Mouse (Mus musculus): ENCODE results near the gene Gm4491. TPM values are rescaled to one million over a fixed set of nuclear protein-coding genes. Genes with fewer than 3 reads are reported as not detected.

Gene Gm4491
- total RNA-seq (2021) = under 1 TPM; 0.50 to 0.62 TPM

DNA sequence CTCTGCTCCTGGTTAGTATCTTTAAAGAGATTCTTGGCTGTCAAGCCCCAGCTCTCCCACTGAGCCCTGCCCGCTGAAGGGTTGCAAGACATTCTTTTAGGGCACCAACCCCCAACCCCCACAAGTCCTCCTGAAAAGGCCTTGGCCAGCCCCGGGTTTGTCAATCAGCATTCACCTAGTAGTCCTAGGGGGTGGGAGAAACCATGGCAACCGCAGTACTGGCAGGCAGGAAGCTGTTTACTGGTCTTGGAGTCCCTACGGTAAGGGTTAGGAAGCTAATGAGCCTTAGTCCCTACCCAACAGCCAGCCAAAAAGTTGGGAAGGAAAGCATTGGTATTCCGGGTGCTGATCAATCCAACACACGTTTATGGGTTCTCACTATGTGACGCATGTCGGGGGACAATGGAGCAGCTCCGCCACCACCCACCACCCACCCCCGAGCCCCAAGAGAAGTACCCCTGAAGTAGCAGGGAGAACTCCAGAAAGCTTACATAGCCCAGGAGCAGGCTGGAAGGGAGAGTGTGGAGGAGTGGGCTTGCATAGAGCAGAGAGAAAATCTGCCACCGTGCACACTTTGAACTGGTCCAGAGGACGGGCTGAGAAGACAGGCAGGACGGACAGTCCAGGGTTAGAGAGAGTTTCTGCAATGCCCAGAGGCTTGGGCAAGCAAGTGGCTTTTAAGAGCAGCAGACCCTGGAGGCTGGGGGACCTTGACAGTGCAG is at the start of gene Gm4491:
Gene Gm4491, minus strand, starts transcription at position 61 of the 722 bp plus-strand sequence.
- intact Hi-C loops (cut with DNase I) = loop anchor here (2.0 kb wide), 1 partner anchor 17 kb away; the partner anchor contains the start of gene Gjb6
- peak; percentile 51 to 73 for DNase-seq (ENCODE audit: low spot score in 2 of 2)

DNA sequence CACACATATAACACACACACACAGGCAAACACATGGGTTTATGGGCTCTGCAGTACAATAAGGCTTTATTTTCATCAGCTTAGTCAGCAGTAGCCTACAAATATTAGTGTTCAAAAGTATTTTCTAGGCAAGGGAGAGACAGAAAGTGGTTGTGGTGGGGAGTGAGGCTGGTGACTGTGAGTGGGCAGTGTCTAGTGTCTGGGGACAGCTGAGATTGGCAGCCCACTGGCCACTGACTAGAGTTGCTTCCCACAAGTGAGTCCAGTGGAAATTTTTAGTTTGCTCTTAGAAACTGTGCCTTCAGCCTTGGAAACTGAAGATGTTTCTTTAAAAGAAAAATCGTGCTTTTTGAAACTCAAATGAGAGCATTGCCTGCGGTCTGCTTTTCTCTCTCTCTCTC is 46.1 kb upstream of the Gm4491 start:
- intact Hi-C loops (cut with DNase I) = no loop called here
- peak in 1 of 2 experiments; percentile 39 for DNase-seq (ENCODE audit: low spot score in 2 of 2)

DNA sequence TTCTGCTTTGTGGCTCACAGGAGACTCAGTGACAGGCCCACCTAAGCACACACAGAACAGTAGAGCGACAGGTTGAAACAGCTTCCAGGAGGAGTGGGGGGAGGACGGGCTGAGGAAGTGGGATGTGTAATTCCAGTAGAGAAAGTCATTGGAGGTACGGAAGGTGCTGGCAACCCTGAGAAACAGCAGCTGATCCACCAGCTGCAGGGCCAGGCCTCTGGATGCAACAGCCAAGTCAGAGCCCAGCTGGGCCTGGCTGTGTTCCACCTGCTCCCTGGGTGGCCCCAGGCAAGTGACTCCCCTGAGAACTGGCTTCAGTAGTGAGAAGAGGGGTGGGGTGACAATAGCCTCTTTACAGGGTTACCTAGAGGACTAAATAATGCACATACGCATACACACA is 45.5 kb upstream of the Gm4491 start:
- intact Hi-C loops (cut with DNase I) = no loop called here
- DNase-seq (ENCODE audit: low spot score in 2 of 2) = peak in 1 of 2 experiments; percentile 31

DNA sequence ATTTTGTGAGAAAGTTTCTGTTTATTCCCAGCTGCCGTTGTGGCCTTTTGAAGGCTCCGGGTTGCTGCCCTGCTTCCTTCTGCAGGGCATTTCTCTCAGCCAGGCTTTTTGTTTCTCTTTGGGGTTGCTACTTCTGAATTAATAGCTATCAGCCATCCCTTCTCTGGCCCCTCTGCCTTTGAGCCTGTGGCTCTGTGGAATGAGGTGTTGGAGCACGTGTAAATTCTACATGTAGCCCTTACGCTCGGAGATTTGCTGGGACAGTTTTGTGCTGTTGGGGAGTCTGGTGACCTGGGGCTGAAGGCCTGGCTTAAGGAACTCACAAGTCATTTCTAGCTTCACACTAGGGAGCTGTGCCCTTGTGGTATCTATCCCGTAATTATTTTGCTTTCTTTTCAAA is 39.2 kb upstream of the Gm4491 start:
- intact Hi-C loops (cut with DNase I) = no loop called here
- no peak for DNase-seq (ENCODE audit: low spot score in 2 of 2)

DNA sequence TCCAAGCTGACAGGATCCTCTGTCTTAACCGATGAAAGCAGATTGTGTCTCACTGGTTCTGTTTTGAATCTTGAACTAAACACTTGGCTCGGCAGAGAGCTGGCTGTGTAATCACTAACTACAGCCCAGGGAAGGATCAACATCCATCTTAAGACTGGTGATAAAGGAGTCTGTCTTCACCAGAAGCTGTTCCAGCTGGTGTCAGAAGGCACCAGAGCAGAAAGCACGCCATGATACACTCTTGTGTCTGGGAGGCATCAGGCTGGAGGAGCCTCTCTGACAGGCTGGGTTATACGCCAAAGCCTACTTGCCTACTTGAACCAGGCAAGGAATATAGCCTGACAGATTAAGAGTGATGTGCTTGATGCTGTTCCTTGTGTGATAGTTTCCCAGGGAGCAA is 30.1 kb upstream of the Gm4491 start:
- intact Hi-C loops (cut with DNase I) = loop anchor here (5.0 kb wide), 1 partner anchor 77 kb away; no protein-coding TSS in a partner anchor

DNA sequence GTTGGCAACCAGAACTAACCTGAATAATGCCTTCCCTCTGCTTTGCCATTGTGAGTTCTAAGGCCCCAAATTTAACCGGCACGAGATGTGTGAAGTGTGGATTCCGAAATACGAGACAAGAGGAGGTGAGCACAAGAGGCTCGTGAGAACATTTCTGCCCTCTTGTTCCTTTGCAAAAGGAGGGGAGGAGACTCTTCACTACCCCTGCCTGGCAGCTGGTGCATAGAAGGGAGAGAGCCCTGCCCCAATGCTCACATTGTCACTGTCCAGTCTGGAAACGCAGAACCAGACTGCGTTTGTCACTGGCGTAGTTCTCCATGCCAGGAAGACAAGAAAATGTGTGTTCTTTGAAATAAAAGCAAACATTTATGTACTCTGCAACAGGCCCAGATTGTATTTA is 19.6 kb upstream of the Gm4491 start:
- intact Hi-C loops (cut with DNase I) = no loop called here

More for the DNA sequence above, 30.1 kb upstream of the Gm4491 start:
- DNase-seq (ENCODE audit: low spot score in 2 of 2) = no peak

DNA sequence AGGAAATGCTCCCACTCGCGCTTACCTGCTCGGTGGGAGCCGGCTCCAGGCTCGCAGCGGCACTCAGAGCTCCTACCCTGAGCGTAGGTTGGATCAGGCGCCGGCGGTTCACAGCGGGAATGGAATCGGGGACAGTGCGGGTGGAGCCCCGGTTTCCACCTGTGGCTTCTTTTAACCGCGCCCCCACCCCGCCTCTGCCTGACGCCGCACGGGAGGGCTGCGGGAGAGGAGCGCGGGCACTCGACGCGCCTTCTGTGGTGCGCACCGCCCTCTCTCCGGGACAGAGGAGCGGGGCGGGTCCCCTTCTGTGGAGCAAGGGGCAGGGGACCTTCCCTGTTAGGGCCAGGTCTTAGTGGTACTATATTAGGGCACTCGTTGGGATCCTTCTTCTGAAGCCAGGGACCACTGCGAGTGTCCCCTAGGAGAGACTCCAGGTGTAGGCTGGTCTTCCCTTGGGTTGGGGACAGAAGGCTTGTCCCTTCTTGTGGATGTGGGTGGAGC is 17.5 kb upstream of the Gm4491 start, which contains the start of gene Gjb6:
Gene Gjb6, minus strand, starts transcription at position 451 of the 501 bp plus-strand sequence.
- DNase-seq (ENCODE audit: low spot score in 2 of 2) = peak; percentile 12 to 22
- intact Hi-C loops (cut with DNase I) = loop anchor here (2.0 kb wide), 1 partner anchor 18 kb away; the partner anchor contains the start of gene Gm4491

More for the DNA sequence above, 19.6 kb upstream of the Gm4491 start:
- no peak for DNase-seq (ENCODE audit: low spot score in 2 of 2)

DNA sequence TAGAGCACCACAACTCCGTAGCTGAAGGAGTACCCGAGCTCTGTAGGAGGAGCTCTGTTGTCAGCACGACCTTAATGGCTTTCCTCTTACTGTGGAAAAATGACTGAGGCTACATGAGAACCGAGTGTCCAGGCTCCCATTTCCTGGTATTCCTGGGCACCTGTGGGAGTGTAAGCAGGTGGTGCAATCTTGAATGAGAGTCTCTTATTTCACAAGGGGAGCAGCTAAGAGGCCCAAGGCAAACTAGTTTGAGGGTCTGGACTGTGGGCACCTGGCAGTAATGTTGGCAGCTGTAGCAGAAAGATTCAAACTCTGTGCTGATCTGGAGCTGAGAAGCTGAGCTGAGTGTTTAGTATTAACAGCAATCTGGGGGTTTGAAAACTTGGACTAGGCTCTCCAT is 11.7 kb upstream of the Gm4491 start:
- intact Hi-C loops (cut with DNase I) = no loop called here
- no peak for DNase-seq (ENCODE audit: low spot score in 2 of 2)

DNA sequence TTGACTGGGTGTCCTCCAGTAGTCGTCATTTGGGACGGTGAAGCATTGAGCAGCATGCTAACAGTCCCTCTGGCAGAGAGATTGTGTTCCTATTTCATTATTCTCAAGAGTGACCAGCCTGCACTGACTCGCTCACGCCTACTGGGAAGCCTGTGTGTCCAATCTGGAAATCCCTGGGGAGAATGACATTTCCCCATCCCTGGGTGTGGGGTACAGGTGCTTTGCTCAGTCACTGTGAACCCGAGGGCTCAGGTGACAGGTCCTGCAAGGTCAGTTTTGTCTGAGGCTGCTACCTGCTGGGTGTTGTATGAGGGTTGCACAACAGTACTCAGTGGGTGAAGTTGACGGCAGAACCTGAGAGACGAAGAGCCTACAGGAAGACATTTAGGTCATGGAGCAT is 6.6 kb upstream of the Gm4491 start:
- intact Hi-C loops (cut with DNase I) = no loop called here
- DNase-seq (ENCODE audit: low spot score in 2 of 2) = no peak

DNA sequence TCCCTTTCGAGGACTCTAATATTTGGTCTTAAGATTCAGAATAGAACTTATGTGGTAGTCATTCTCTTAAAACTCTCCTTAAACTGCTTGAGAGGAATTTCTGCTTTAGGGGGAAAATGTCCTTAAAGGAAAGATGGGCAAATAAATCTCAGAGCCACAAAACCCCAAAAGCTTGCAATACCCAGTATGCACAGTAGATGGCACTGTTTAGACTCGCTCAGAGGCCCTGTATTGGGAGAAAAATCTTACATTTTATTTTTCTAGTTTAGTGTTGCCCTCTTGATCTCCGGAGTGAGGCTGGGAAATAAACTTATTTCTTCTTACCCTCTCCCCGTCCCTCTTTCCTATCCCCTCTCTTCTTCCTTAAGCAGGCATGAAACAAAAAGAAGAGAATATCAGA is 6.5 kb downstream of the Gm4491 start:
- intact Hi-C loops (cut with DNase I) = loop anchor here (1.0 to 5.0 kb wide), 2 partner anchors 253 to 298 kb away; no protein-coding TSS in a partner anchor
- DNase-seq (ENCODE audit: low spot score in 2 of 2) = peak; percentile 42 to 55

DNA sequence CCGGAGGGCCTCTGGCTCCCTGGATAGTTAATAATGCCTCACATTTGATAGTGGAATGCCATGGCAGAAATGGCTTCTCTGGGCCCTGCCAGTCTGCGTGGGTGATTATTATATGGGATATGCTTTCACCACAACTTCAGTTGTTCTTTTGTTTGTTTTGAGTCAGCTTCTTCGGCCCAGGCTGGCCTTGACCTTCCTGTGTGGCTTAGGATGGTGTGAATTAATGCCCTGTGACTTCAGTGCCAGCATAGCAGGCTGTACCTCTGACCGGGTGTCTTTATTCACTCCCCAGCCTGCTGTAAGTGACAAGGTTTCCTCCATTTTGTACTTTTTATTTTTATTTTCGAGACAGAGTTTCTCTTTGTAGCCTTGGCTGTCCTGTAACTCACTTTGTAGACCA is 7.8 kb downstream of the Gm4491 start:
- no peak for DNase-seq (ENCODE audit: low spot score in 2 of 2)
- intact Hi-C loops (cut with DNase I) = loop anchor here (5.0 kb wide), 1 partner anchor 299 kb away; no protein-coding TSS in a partner anchor

DNA sequence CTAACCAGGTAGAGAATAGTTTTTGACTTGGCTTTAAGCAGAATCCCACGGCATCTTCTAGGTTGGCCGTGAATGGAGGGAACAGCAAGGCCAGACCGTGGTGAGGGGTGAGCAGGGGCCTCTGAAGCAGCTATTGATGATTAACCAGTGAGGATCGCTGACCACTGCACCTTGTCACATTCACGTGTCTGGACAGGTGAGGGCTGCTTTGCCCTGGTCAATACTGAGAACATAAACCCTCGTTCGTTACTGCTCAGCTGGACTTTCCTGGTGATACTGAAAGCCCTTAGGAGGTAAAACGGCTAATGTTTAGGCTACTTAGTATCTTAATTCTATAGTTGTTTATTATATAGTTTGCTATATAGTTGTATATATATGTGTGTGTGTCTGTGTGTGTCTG is 8.6 kb downstream of the Gm4491 start:
- intact Hi-C loops (cut with DNase I) = loop anchor here (5.0 kb wide), 1 partner anchor 300 kb away; no protein-coding TSS in a partner anchor
- no peak for DNase-seq (ENCODE audit: low spot score in 2 of 2)

DNA sequence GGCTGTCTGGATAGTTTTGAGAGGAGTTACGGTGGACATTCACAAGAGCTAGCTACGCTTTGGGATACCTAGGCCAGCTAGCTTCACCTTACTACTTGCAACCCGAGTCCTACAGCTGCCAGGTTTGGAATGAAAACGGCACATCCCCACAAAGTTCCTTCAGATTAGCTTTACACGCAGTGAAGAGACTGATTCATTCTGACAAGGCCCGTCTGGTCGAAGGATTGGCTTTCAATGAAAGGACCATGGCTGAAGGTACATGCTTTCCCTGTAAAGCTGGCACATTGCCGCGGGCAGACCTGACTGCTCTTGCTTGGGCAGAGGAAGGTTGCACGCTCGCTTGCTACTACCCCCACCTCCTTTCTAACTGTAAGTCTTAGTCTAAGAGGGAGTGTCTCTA is 10.0 kb downstream of the Gm4491 start:
- intact Hi-C loops (cut with DNase I) = loop anchor here (5.0 kb wide), 1 partner anchor 302 kb away; no protein-coding TSS in a partner anchor
- DNase-seq (ENCODE audit: low spot score in 2 of 2) = no peak

DNA sequence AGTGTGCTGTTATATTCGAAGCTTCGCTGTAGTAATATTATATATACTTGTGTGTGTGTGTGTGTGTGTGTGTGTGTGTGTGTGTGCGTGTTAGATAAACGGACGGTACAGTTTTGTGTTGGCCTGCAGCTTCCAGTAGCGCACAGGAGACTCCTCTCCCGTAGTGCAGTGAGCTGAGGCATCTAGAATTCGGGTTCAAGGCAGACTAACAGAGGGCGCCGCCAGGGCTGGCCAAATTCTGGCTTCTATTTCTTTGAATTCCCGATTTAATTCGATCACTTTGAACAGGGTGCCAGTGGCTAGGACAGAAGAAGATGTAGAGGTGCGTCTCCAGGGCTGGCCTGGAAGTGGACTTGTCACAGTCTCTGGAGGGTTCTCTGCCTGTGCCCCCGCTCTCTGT is 10.6 kb downstream of the Gm4491 start:
- intact Hi-C loops (cut with DNase I) = loop anchor here (5.0 kb wide), 1 partner anchor 302 kb away; no protein-coding TSS in a partner anchor

DNA sequence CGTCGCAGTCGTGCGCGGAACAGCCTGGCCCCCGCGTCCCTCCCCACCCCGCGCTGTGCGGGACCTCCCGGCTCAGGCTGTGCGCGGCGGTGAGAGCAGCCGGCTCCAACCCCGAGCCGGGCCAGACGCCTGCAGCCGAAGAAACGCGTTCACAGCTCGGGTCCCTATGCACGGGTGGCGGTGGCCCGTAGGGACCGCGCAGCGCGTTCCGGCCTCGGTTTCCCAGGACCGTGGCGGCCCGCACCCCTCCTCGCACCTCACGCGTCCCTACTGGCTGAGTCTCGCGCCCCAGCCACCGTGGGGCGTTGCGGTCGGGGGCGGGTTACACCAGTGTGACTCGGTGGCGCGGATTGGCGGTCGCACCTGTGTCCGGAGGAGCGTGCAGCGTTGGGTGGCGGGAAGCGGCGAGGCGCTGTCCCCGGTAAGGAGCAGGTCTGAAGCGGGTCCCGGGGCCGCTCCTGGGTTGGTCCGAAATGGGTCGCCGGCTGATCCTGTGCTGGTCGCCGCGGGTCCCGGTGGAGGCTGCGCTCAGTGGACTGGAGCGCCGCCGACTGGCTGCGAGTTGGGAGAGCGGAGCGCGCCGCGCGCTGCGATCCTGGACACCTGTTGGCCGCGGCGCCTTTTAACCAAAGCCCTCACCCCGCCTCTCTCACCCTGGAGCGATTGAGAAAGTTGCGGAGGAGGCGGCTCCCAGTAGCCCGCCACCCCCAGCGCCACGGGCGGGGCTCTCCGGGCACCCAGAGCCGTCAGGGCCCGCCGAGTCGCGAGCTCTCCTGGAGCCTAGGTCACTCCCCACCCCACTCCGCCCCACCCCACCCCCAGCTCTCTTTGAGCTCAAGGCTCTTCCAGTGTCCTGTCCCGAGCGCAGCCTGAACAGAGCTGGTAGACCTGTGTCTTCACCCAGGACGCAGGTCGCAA is 11.3 kb downstream of the Gm4491 start, which contains the start of gene Gjb2:
Gene Gjb2, minus strand, starts transcription at position 597 of the 918 bp plus-strand sequence.
- intact Hi-C loops (cut with DNase I) = loop anchor here (5.0 kb wide), 1 partner anchor 303 kb away; no protein-coding TSS in a partner anchor
- DNase-seq (ENCODE audit: low spot score in 2 of 2) = peak in 1 of 2 experiments; percentile 16

More for the DNA sequence above, 10.6 kb downstream of the Gm4491 start:
- no peak for DNase-seq (ENCODE audit: low spot score in 2 of 2)

DNA sequence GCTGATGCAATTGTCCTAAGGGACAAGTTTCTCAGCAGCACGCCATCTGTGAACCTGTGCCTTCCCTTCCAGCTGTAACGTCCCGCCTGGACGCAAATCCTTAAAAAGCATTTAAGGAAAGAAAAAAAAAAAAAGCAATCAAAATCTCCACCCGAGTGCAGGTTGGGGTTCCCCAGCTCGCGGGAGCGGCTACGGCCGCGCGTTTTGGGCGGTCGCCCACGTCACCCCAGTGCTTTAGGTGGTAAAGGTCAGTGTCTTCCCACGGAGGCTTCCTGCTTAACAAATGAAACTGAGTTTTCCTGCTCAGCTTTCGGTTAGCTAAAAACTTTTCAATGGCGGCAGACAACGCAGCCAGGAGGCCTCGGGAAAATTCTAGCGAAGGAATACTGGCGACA is 12.0 kb downstream of the Gm4491 start:
- intact Hi-C loops (cut with DNase I) = no loop called here
- no peak for DNase-seq (ENCODE audit: low spot score in 2 of 2)

DNA sequence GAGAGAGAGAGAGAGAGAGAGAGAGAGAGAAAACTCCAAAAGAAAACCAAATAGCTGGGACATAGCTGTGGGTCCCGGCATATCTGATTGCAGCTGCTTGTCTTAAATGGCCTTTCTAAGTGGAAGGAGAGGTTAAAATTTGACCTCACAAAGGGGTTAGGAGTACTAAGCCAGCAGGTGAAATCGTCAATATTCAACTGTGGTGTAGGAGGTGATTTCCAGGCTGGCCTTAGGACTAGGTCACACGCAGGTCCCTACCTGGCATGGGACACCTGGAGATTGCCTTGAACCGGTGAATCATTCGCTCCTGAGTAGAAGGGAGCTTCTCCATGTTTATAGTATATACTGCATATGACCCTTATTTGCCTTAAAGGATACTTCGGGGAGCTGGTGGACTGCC is 12.6 kb downstream of the Gm4491 start:
- no peak for DNase-seq (ENCODE audit: low spot score in 2 of 2)
- intact Hi-C loops (cut with DNase I) = no loop called here

DNA sequence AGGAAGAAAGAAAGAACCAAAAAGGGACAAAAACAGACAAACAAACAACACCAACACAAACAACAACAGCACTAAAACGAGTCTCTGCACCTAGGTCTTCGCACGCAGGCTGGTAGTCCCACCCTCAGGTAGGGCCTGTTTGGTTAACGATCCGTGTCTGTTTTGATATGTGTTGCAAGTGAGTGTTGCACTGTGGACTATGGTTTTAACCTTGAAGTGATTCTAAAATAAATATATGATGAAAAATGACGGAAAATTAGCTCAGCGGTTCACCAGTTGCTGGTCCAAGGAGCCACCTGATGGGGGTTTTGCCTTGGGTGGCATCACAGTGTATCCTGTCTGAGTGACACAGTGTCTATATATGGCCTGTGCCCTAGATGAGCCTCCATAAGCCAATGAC is 14.1 kb downstream of the Gm4491 start:
- intact Hi-C loops (cut with DNase I) = no loop called here
- DNase-seq (ENCODE audit: low spot score in 2 of 2) = no peak

DNA sequence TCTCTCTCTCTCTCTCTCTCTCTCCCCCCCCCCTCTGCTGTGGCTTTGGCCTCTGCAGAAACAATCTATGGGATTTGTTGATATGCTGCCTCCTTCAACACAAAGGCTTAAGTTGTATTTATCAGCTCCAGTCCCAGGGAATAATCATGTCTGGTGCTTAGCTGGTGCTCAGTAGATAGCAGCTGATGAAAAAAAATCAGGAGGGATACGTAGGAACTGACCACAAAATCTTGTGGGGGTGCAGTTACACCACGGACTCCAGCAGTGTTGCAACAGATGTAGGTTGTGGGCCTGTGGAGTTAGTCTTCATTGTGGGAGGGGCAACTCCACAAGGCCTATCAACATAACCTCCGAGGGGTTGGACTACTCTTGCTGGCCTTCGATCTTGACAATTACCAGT is 19.8 kb downstream of the Gm4491 start:
- no peak for DNase-seq (ENCODE audit: low spot score in 2 of 2)
- intact Hi-C loops (cut with DNase I) = no loop called here

DNA sequence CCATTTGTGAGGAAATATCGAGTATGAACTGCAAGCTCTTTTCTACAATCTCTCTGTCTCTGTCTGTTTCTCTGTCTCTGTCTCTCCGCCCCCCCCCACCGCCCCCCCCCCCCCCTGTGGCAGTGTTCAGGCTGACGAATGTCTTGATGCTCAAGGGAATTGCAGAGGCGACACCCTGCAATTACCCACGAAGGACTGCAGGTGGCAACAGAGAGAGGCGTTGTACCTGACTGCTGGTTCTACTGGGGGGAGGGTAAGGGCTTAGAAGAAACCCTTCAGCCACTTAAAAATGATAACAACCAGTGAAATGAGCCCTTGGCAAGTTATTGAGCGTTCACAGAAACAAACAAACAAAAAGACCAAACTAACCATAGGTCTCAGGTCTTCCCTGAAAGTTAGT is 22.7 kb downstream of the Gm4491 start:
- intact Hi-C loops (cut with DNase I) = loop anchor here (5.0 kb wide), 1 partner anchor 314 kb away; no protein-coding TSS in a partner anchor
- DNase-seq (ENCODE audit: low spot score in 2 of 2) = peak; percentile 44 to 65

All from left cerebral cortex, postnatal 25 days (tissue).